Mouse (Mus musculus) kidney, embryonic 16.5 days (tissue): ENCODE data around the gene Htra1. TPM values are rescaled to one million over a fixed set of nuclear protein-coding genes. Genes with fewer than 3 reads are reported as not detected.

Experiments used
- ATAC-seq: fragments of 200-750 bp; cut with Nextera tagmentation; 2 replicates; pipeline ENCODE4 v1.8.0; 2017; ENCODE audit warnings: moderate TSS enrichment; ENCODE audit not compliant: low FRiP score, low TSS enrichment
- H3K27ac ChIP-seq: fragments of 300-500 bp; sonication (generic); 2 replicates; pipeline ENCODE4 v1.5.1; 2014; ENCODE audit warnings: low read length
- H3K27me3 ChIP-seq: fragments of 300-500 bp; sonication (generic); 2 replicates; pipeline ENCODE4 v1.6.1; 2014; ENCODE audit warnings: low read length, control low read depth, mixed read lengths; ENCODE audit not compliant: insufficient read depth
- H3K36me3 ChIP-seq: fragments of 300-500 bp; sonication (generic); 2 replicates; pipeline ENCODE4 v1.6.1; 2014; ENCODE audit warnings: low read length, control low read depth, mixed read lengths; ENCODE audit not compliant: insufficient read depth
- H3K4me1 ChIP-seq: fragments of 300-500 bp; sonication (generic); 2 replicates; pipeline ENCODE4 v1.6.1; 2014; ENCODE audit warnings: low read length, control low read depth, mixed read lengths; ENCODE audit not compliant: insufficient read depth
- H3K4me2 ChIP-seq: fragments of 300-500 bp; sonication (generic); replicated peaks from 2 replicates; pipeline ENCODE4 v1.6.1; 2014; ENCODE audit warnings: low read depth, low read length
- H3K4me3 ChIP-seq: fragments of 300-500 bp; sonication (generic); 2 replicates; pipeline ENCODE4 v1.5.1; 2014; ENCODE audit warnings: mild to moderate bottlenecking, low read length
- H3K9ac ChIP-seq: fragments of 300-500 bp; sonication (generic); replicated peaks from 2 replicates; pipeline ENCODE4 v1.6.1; 2014; ENCODE audit warnings: low read length
- H3K9me3 ChIP-seq: fragments of 300-500 bp; sonication (generic); 2 replicates; pipeline ENCODE4 v1.6.1; 2016; ENCODE audit warnings: low read length, control low read depth
- WGBS: fragments of 180-500 bp; shearing (Covaris S2); extraction: QIAGEN DNeasy Blood & Tissue Kit; methylation state at CpG from one replicate; pipeline ENCODE4 v1.1.7; 2014; 5-methylcytosine and 5-hydroxymethylcytosine counted together
- microRNA-seq: library from miRNA; unstranded; fragments of <30 nt; microRNA quantifications from one replicate; pipeline ENCODE4, GENCODE M21; 2016
- polyA plus RNA-seq: library from polyadenylated mRNA; unstranded; fragments of >200 nt; fragmentation: Nextera tagmentation; extraction: Ambion mirVana; gene quantifications from 2 replicates; pipeline ENCODE4 v1.2.1, GENCODE M21; 2015

Htra1 gene
- polyA plus RNA-seq, 1 experiment from 2014 or later: 13.4 TPM

DNA sequence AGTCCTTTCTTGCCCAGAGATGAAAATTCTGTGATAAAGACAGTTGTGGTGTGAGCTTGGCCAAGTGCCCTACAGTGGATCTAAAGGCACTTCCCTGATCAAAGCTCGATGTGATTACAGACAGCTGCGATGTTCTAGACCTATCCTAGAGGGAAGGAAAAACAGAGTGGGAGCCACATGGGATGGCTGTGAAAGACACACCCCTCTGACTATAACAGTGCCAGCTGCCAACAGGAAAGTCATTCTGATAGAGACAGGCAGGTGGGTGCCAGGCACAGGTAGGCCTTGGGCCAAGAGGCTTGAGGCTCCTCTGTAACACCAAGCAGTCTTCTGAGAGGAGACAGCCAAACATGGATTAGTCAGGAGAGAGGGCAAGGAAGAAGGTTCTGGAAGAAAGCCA lies 83.3 kb downstream of the Htra1 start:
- Histone ChIP-seq H3K9ac (no peak overlapping the region), H3K4me1 (no peaks in the 10 kb centered on the region), H3K27ac (no peak overlapping the region), H3K36me3 (no peaks in the 10 kb centered on the region), H3K4me2 (no peak overlapping the region), H3K27me3 (no peaks in the 10 kb centered on the region), H3K4me3 (no peak overlapping the region), H3K9me3 (no peaks in the 10 kb centered on the region; the same call in 1 of the 2 replicates)
- 89% methylated on average over 2 of the region's 2 CpGs for WGBS
- ATAC-seq: no peak

DNA sequence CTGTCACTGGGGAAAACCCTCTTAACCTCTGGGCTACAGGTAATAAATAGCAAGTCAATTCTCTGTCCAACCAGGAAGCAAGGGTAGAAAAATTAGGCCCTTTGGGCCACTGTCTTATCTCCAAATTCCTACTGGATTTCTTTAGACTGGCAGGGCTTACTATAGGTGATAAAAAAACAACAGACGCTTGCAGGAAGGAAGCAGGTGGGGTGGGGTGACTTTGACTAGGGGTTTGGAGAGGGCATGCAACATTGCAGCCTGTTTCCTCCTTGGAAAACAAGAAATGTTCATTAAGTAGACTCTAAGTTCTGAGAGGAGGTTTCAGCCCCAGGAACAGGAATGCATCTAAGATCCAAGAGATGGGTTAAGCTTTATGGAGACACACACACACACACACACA lies 88.9 kb downstream of the Htra1 start:
- WGBS: 45% methylated on average over 1 of the region's 1 CpGs
- Histone ChIP-seq H3K4me1 (no peaks in the 10 kb centered on the region), H3K9ac (no peak overlapping the region), H3K36me3 (no peaks in the 10 kb centered on the region), H3K4me3 (no peak overlapping the region), H3K27me3 (no peaks in the 10 kb centered on the region), H3K27ac (no peak overlapping the region), H3K9me3 (no peaks in the 10 kb centered on the region), H3K4me2 (no peak overlapping the region)
- no peak for ATAC-seq

DNA sequence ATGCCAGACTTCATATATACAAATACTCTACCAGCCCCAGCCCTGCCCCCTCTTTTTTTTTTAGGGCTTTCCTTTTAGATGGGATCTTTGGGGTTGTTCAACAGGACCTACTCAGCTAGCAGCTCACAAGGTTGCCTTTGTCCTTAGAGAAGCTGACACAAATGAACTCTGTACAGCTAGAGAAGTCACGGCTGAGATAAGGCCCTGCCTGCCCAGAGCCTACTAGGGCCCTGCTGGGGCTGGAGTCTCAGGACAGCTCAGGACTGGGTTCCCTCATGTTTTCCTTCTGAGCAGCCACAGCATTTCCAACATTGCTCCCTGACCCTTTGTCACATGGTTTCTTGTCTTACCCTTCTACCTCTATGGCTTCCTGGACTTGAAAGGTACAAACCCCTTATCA lies 91.6 kb downstream of the Htra1 start:
- H3K9me3 ChIP-seq: no peaks in the 10 kb centered on the region
- no peak overlapping the region for H3K4me3 ChIP-seq
- H3K9ac ChIP-seq: no peak overlapping the region
- no peaks in the 10 kb centered on the region for H3K27me3 ChIP-seq
- no peaks in the 10 kb centered on the region for H3K4me1 ChIP-seq
- no peak for ATAC-seq
- no peaks in the 10 kb centered on the region for H3K36me3 ChIP-seq
- no peak overlapping the region for H3K27ac ChIP-seq
- H3K4me2 ChIP-seq: no peak overlapping the region
- WGBS: 70% methylated on average over 1 of the region's 1 CpGs

DNA sequence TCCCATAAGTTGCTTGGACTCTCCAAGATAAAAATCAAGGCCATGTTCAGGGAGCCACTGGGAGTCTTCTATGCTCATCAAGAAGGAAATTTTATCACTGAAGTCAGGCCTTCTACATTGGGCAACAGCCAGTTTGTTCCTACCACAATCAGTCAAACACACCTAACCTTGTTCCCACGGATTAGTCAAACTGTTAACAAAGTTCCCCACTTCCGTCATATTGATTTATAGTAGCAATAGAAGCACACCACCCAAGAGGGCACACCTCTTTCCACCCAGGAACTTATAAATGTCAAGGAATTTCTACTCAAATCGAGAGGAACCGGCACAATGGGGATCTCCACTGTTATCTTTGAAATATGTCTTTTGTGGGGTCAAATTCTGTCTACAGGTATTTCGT lies 95.8 kb downstream of the Htra1 start, which contains the start of gene Dmbt1:
Gene Dmbt1, plus strand, starts transcription at position 299 of the 400 bp plus-strand sequence.
- WGBS: 63% methylated on average over 5 of the region's 5 CpGs
- H3K4me1 ChIP-seq: no peaks in the 10 kb centered on the region
- H3K4me2 ChIP-seq: no peak within 1 kb of the TSS
- H3K27me3 ChIP-seq: no peaks in the 10 kb centered on the region
- no peak for ATAC-seq
- H3K9ac ChIP-seq: no peak within 1 kb of the TSS
- no peaks in the 10 kb centered on the region for H3K9me3 ChIP-seq
- H3K4me3 ChIP-seq: no peak within 1 kb of the TSS
- H3K27ac ChIP-seq: no peak within 1 kb of the TSS
- H3K36me3 ChIP-seq: no peaks in the 10 kb centered on the region

Small RNAs within 50 kb of the gene (microRNA-seq; reads per million reads assigned to microRNA genes)
- 0.47 reads per million for gene Mir7061

Other genes starting within 250 kb of the Htra1 start
- gene Btbd16, start 162.0 kb upstream of the Htra1 start, polyA plus RNA-seq: 0.17 TPM in 1 of 2 replicates, not detected in the other
- gene Plekha1, start 70.4 kb upstream of the Htra1 start, polyA plus RNA-seq: 91.6 and 101 TPM in 2 replicates
- not detected in 2 replicates for gene Dmbt1, start 95.9 kb downstream of the Htra1 start, polyA plus RNA-seq
- not detected in 2 replicates for gene 4933402N03Rik, start 210.2 kb downstream of the Htra1 start, polyA plus RNA-seq
- gene 5430419D17Rik, start 238.3 kb downstream of the Htra1 start, polyA plus RNA-seq: not detected in 2 replicates